Mouse (Mus musculus) liver, embryonic 14.5 days (tissue): ENCODE measurements around the gene Obscn.

Experiments
- CTCF ChIP-seq: IDR thresholded peaks from 2 replicates; pipeline ENCODE4 v1.5.1; 2016; ENCODE audit warnings: antibody characterized with exemption, low read depth, control low read depth
- EP300 ChIP-seq: IDR thresholded peaks from 2 replicates; pipeline ENCODE4 v1.6.1; 2016; ENCODE audit warnings: antibody characterized with exemption, low read depth

DNA sequence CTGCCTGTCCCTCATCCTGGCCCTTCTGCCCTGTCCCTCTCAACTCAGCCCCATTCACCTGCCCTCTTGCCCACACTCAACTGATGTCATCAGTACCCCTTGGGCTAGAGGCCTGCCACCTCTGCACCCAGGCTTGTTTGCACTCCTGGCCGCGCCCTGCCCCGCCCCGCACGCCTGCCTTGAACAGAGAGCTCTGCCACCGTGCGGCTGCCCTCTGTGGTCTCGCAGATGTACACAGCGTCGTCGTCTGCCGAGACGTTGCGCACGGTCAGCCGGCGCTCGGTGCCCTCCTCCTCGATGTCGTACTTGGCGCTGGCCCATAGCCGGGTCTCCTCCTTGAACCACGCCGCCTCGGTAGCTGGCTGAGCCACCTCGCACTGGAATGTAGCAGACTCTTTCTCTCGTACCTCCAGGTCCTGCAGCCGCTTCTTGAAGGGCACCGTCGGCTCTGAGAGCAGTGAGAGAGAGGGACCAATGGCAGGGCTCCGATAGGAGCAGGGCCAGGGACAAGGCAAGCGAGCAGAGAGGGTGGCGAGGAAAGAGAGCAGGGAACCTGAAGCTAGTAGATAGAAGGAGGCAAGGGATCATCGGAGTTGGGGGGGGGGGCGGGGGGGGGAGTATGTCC lies 1.7 kb downstream of the Obscn start:
- 0 out of 2 replicates have a peak, but pooled peaks have one; percentile 18 for TF ChIP-seq CTCF
- TF ChIP-seq EP300: no peak
